Mouse (Mus musculus) MEL (cell line): ENCODE data around the gene Gcm1. TPM values are rescaled to one million over a fixed set of nuclear protein-coding genes. Genes with fewer than 3 reads are reported as not detected.

Experiments
- DNase-seq: peaks from one replicate; pipeline ENCODE4 v3.0.0; 2011; ENCODE audit warnings: low read depth, low spot score
- H3K27ac ChIP-seq: 2 replicates; pipeline ENCODE4 v1.5.1; 2012; ENCODE audit warnings: low read depth, mild to moderate bottlenecking, control low read depth, low read length, moderate library complexity; ENCODE audit not compliant: control insufficient read depth
- H3K27me3 ChIP-seq, 2 experiments: fragments of 150-350 bp in 1 of 2; sonication (generic) in 1 of 2; 2 replicates each; pipeline ENCODE4 v1.6.1; 2012; ENCODE audit warnings: low read length in 2 of 2, mild to moderate bottlenecking in 2 of 2, improper control_type of control experiment in 1 of 2, moderate library complexity in 1 of 2; ENCODE audit not compliant: insufficient read depth in 2 of 2, control insufficient read depth in 1 of 2
- H3K36me3 ChIP-seq, 2 experiments: 2 replicates each; pipeline ENCODE4 v1.6.1; 2012 to 2014; ENCODE audit warnings: low read length in 2 of 2, improper control_type of control experiment in 1 of 2, inconsistent platforms in 1 of 2, mild to moderate bottlenecking in 1 of 2; ENCODE audit not compliant: insufficient read depth in 2 of 2, control insufficient read depth in 1 of 2
- H3K4me1 ChIP-seq, 2 experiments: fragments of 150-350 bp in 1 of 2; sonication (generic) in 1 of 2; 2 replicates each; pipeline ENCODE4 v1.6.1; 2012; ENCODE audit warnings: low read length in 2 of 2, improper control_type of control experiment in 1 of 2, mild to moderate bottlenecking in 1 of 2; ENCODE audit not compliant: insufficient read depth in 2 of 2, control insufficient read depth in 1 of 2
- H3K4me3 ChIP-seq, 2 experiments: fragments of 150-350 bp in 1 of 2; sonication (generic) in 1 of 2; 2 replicates each; pipeline ENCODE4 v1.5.1; 2012; ENCODE audit warnings: low read depth in 2 of 2, low read length in 2 of 2, mild to moderate bottlenecking in 2 of 2, moderate library complexity in 2 of 2, control low read depth in 1 of 2, improper control_type of control experiment in 1 of 2; ENCODE audit not compliant: control insufficient read depth in 1 of 2, insufficient read depth in 1 of 2
- H3K79me2 ChIP-seq: 2 replicates; pipeline ENCODE4 v1.6.1; 2012; ENCODE audit warnings: mild to moderate bottlenecking, low read length, moderate library complexity; ENCODE audit not compliant: control insufficient read depth, poor library complexity, insufficient read depth
- H3K9ac ChIP-seq: 2 replicates; pipeline ENCODE4 v1.6.1; 2012; ENCODE audit warnings: low read depth, mild to moderate bottlenecking, control low read depth, low read length, moderate library complexity; ENCODE audit not compliant: control insufficient read depth, poor library complexity, severe bottlenecking
- H3K9me3 ChIP-seq: fragments of 150-350 bp; sonication (generic); replicated peaks from 2 replicates; pipeline ENCODE4 v1.6.1; 2012; ENCODE audit warnings: mild to moderate bottlenecking, low read length, improper control_type of control experiment, moderate library complexity; ENCODE audit not compliant: insufficient read depth
- BHLHE40 ChIP-seq: IDR thresholded peaks from 2 replicates; pipeline ENCODE4 v1.6.1; 2012; ENCODE audit warnings: low read depth, mild to moderate bottlenecking, inconsistent platforms, low read length, improper control_type of control experiment, borderline replicate concordance
- CHD2 ChIP-seq: IDR thresholded peaks from 2 replicates; pipeline ENCODE4 v1.6.1; 2011; ENCODE audit warnings: low read length, improper control_type of control experiment
- CTCF ChIP-seq, 3 experiments: IDR thresholded peaks in 2 of 3; conservative IDR thresholded peaks in 1 of 3; 2 replicates each; pipeline ENCODE4 v1.5.1; 2011 to 2012; ENCODE audit warnings: low read length in 3 of 3, low read depth in 2 of 3, mild to moderate bottlenecking in 2 of 3, improper control_type of control experiment in 1 of 3, inconsistent platforms in 1 of 3, mixed read lengths in 1 of 3, moderate library complexity in 1 of 3; ENCODE audit not compliant: control insufficient read depth in 1 of 3, insufficient read depth in 1 of 3, poor library complexity in 1 of 3, severe bottlenecking in 1 of 3
- E2F4 ChIP-seq: IDR thresholded peaks from 2 replicates; pipeline ENCODE4 v1.6.1; 2011; ENCODE audit warnings: low read depth, low read length, improper control_type of control experiment, borderline replicate concordance
- ELF1 ChIP-seq: IDR thresholded peaks from 2 replicates; pipeline ENCODE4 v1.6.1; 2014; ENCODE audit warnings: low read depth, mild to moderate bottlenecking, inconsistent platforms, low read length, improper control_type of control experiment, moderate library complexity
- ETS1 ChIP-seq: IDR thresholded peaks from 2 replicates; pipeline ENCODE4 v1.6.1; 2012; ENCODE audit warnings: low read depth, mild to moderate bottlenecking, inconsistent platforms, low read length, improper control_type of control experiment, moderate library complexity
- GABPA ChIP-seq: IDR thresholded peaks from 2 replicates; pipeline ENCODE4 v1.6.1; 2012; ENCODE audit warnings: low read depth, mild to moderate bottlenecking, inconsistent platforms, low read length, improper control_type of control experiment, moderate library complexity
- HCFC1 ChIP-seq: IDR thresholded peaks from 2 replicates; pipeline ENCODE4 v1.6.1; 2012; ENCODE audit warnings: low read depth, mild to moderate bottlenecking, inconsistent platforms, low read length, improper control_type of control experiment, moderate library complexity
- MAFK ChIP-seq: IDR thresholded peaks from 2 replicates; pipeline ENCODE4 v1.6.1; 2011; ENCODE audit warnings: low read depth, mild to moderate bottlenecking, low read length, improper control_type of control experiment, borderline replicate concordance
- MAX ChIP-seq: IDR thresholded peaks from 2 replicates; pipeline ENCODE4 v1.6.1; 2011; ENCODE audit warnings: low read length, improper control_type of control experiment
- MAZ ChIP-seq: IDR thresholded peaks from 2 replicates; pipeline ENCODE4 v1.6.1; 2012; ENCODE audit warnings: low read depth, mild to moderate bottlenecking, inconsistent platforms, low read length, improper control_type of control experiment
- MEF2A ChIP-seq: IDR thresholded peaks from 2 replicates; pipeline ENCODE4 v1.6.1; 2014; ENCODE audit warnings: low read depth, mild to moderate bottlenecking, inconsistent platforms, low read length, improper control_type of control experiment; ENCODE audit not compliant: poor library complexity, insufficient replicate concordance, severe bottlenecking; ENCODE audit errors: extremely low read depth
- MYB ChIP-seq: IDR thresholded peaks from 2 replicates; pipeline ENCODE4 v1.6.1; 2011; ENCODE audit warnings: mild to moderate bottlenecking, low read depth, low read length, improper control_type of control experiment
- MYC ChIP-seq: IDR thresholded peaks from 2 replicates; pipeline ENCODE4 v1.6.1; 2011; ENCODE audit warnings: low read depth, mild to moderate bottlenecking, low read length, improper control_type of control experiment, moderate library complexity
- NRF1 ChIP-seq: IDR thresholded peaks from 2 replicates; pipeline ENCODE4 v1.6.1; 2014; ENCODE audit warnings: low read depth, mild to moderate bottlenecking, inconsistent platforms, low read length, improper control_type of control experiment, moderate library complexity; ENCODE audit not compliant: poor library complexity, insufficient read depth, severe bottlenecking
- POLR2AphosphoS2 ChIP-seq: IDR thresholded peaks from 2 replicates; pipeline ENCODE4 v1.6.1; 2011; ENCODE audit warnings: low read length, improper control_type of control experiment
- POLR2AphosphoS5 ChIP-seq: IDR thresholded peaks from 2 replicates; pipeline ENCODE4 v1.6.1; 2012; ENCODE audit warnings: low read depth, borderline replicate concordance, mild to moderate bottlenecking, inconsistent platforms, low read length, moderate library complexity, mixed read lengths
- RAD21 ChIP-seq: IDR thresholded peaks from 2 replicates; pipeline ENCODE4 v1.6.1; 2011; ENCODE audit warnings: mild to moderate bottlenecking, low read depth, low read length, improper control_type of control experiment
- RCOR1 ChIP-seq: IDR thresholded peaks from 2 replicates; pipeline ENCODE4 v1.6.1; 2012; ENCODE audit warnings: low read depth, mild to moderate bottlenecking, inconsistent platforms, low read length, improper control_type of control experiment
- SIN3A ChIP-seq: IDR thresholded peaks from 2 replicates; pipeline ENCODE4 v1.6.1; 2012; ENCODE audit warnings: low read length, improper control_type of control experiment, inconsistent platforms
- TAL1 ChIP-seq: IDR thresholded peaks from 2 replicates; pipeline ENCODE4 v1.6.1; 2012; ENCODE audit warnings: mild to moderate bottlenecking, inconsistent platforms, low read length, moderate library complexity, mixed read lengths
- TBP ChIP-seq: IDR thresholded peaks from 2 replicates; pipeline ENCODE4 v1.8.0; 2011; ENCODE audit warnings: low read depth, low read length, improper control_type of control experiment
- UBTF ChIP-seq: IDR thresholded peaks from 2 replicates; pipeline ENCODE4 v1.6.1; 2012; ENCODE audit warnings: low read depth, mild to moderate bottlenecking, inconsistent platforms, low read length, improper control_type of control experiment, moderate library complexity, borderline replicate concordance; ENCODE audit not compliant: insufficient read depth
- USF1 ChIP-seq: IDR thresholded peaks from 2 replicates; pipeline ENCODE4 v1.6.1; 2014; ENCODE audit warnings: low read depth, mild to moderate bottlenecking, inconsistent platforms, low read length, improper control_type of control experiment, moderate library complexity
- USF2 ChIP-seq, 2 experiments: IDR thresholded peaks; 2 replicates each; pipeline ENCODE4 v1.6.1; 2011 to 2012; ENCODE audit warnings: improper control_type of control experiment in 2 of 2, low read length in 2 of 2, borderline replicate concordance in 1 of 2, inconsistent platforms in 1 of 2, low read depth in 1 of 2, mild to moderate bottlenecking in 1 of 2; ENCODE audit not compliant: insufficient read depth in 1 of 2
- ZMIZ1 ChIP-seq: IDR thresholded peaks from 2 replicates; pipeline ENCODE4 v1.6.1; 2012; ENCODE audit warnings: low read depth, mild to moderate bottlenecking, inconsistent platforms, low read length, improper control_type of control experiment, moderate library complexity
- ZNF384 ChIP-seq: IDR thresholded peaks from 2 replicates; pipeline ENCODE4 v1.6.1; 2012; ENCODE audit warnings: low read depth, mild to moderate bottlenecking, inconsistent platforms, low read length, improper control_type of control experiment
- polyA plus RNA-seq, 2 experiments: library from polyadenylated mRNA; stranded (reverse) in 1 of 2; unstranded in 1 of 2; fragments of >175 nt in 1 of 2; fragments of >200 nt in 1 of 2; gene quantifications; 2 replicates each; pipeline versions ENCODE4 v1.2.1 to v1.2.4; 2012; ENCODE audit warnings: low replicate concordance in 2 of 2, low read depth in 1 of 2; ENCODE audit not compliant: insufficient read length in 2 of 2, insufficient read depth in 1 of 2, missing spikeins in 1 of 2
- total RNA-seq: library from RNA; depleted of rRNA; stranded (reverse); fragments of 300-350 nt; gene quantifications from 2 replicates; pipeline ENCODE4 v1.2.3, GENCODE M21; 2012

The Gcm1 gene
- total and polyA plus RNA-seq, 3 experiments, result not detected

GRCm38 (mm10) chr9:78108796-78109239 is 57.1 kb downstream of the Gcm1 start, which contains the start of the genes Fbxo9 and Ick (continued):
- TF ChIP-seq POLR2AphosphoS2 (0 out of 2 replicates have a peak, but pooled peaks have one; percentile 20), ZNF384 (no peak)

GRCm38 (mm10) chr9:78109656-78110055 is 57.9 kb downstream of the Gcm1 start:
- peaks cover 0 to 47% of the 10 kb centered on the region in 2 experiments; a peak in 2 of 4 replicates for H3K36me3 ChIP-seq
- H3K27ac ChIP-seq, result peak overlapping the region; percentile 72; the same call in 1 of the 2 replicates
- DNase-seq, result peak; percentile 71
- H3K27me3 ChIP-seq, result no peaks in the 10 kb centered on the region
- H3K9ac ChIP-seq, result peak overlapping the region; percentile 70
- no peak for TF ChIP-seq MEF2A
- no peak for TF ChIP-seq UBTF
- TF ChIP-seq CTCF (IDR thresholded peaks at IDR 0.05 in 2 of 3, conservative IDR thresholded peaks at IDR 0.05 in 1 of 3; ENCODE audit: control insufficient read depth in 1 of 3, insufficient read depth in 1 of 3, low read depth in 2 of 3, low read length in 3 of 3, poor library complexity in 1 of 3, severe bottlenecking in 1 of 3), result peak in 2 of 3 experiments; percentile 35 to 46; a peak in 4 of 6 replicates
- H3K79me2 ChIP-seq, result peaks cover 27% of the 10 kb centered on the region
- peaks cover 10 to 40% of the 10 kb centered on the region in 2 experiments for H3K4me1 ChIP-seq
- H3K4me3 ChIP-seq, result peak overlapping the region; percentile 69 to 86
- H3K9me3 ChIP-seq, result no peaks in the 10 kb centered on the region

- H3K79me2 ChIP-seq, result peaks cover 26% of the 10 kb centered on the region
- peak overlapping the region; percentile 57 for H3K27ac ChIP-seq
- H3K36me3 ChIP-seq, result peaks cover 0 to 39% of the 10 kb centered on the region in 2 experiments; a peak in 2 of 4 replicates
- no peaks in the 10 kb centered on the region for H3K27me3 ChIP-seq
- no peaks in the 10 kb centered on the region for H3K9me3 ChIP-seq
- H3K9ac ChIP-seq, result peak overlapping the region; percentile 46
- peak; percentile 88 for DNase-seq
- H3K4me3 ChIP-seq, result peak overlapping the region; percentile 29 to 63
- H3K4me1 ChIP-seq, result peaks cover 4 to 37% of the 10 kb centered on the region in 2 experiments; a peak in 3 of 4 replicates
- TF ChIP-seq MYC (no peak), GABPA (no peak), ZMIZ1 (no peak), RAD21 (no peak), POLR2AphosphoS2 (no peak), ETS1 (peak; percentile 79), USF1 (no peak), BHLHE40 (no peak), TBP (0 out of 2 replicates have a peak, but pooled peaks have one; percentile 34), E2F4 (no peak), RCOR1 (no peak), NRF1 (no peak), MYB (no peak), CTCF (IDR thresholded peaks at IDR 0.05 in 2 of 3, conservative IDR thresholded peaks at IDR 0.05 in 1 of 3; ENCODE audit: control insufficient read depth in 1 of 3, insufficient read depth in 1 of 3, low read depth in 2 of 3, low read length in 3 of 3, poor library complexity in 1 of 3, severe bottlenecking in 1 of 3) (no peak; a peak in 1 of 6 replicates), MAZ (no peak), TAL1 (no peak), UBTF (no peak), ELF1 (no peak), POLR2AphosphoS5 (no peak), SIN3A (peak; percentile 32; the same call in 1 of the 2 replicates), HCFC1 (peak; percentile 39; the same call in 1 of the 2 replicates), MAX (no peak), MAFK (no peak), CHD2 (no peak), USF2 (IDR thresholded peaks at IDR 0.05; ENCODE audit: borderline replicate concordance in 1 of 2, insufficient read depth in 1 of 2, low read depth in 1 of 2, low read length in 2 of 2) (no peak)
Observed at GRCm38 (mm10) chr9:78111456-78111855, 59.7 kb downstream of the Gcm1 start.
